Mouse (Mus musculus) ES-Bruce4 (cell line): ENCODE measurements around the gene Plac9b. TPM values are rescaled to one million over a fixed set of nuclear protein-coding genes. Genes with fewer than 3 reads are reported as not detected.
"Not testable (repeated sequence)": the region's sequence is repeated elsewhere in the genome, so short reads cannot be mapped to it uniquely, and the experiment has no call there.

Experiments
- H3K27ac ChIP-seq: 2 replicates; pipeline ENCODE4 v1.5.1; 2012; ENCODE audit warnings: low read length, inconsistent platforms; ENCODE audit not compliant: insufficient read depth
- H3K27me3 ChIP-seq: 2 replicates; pipeline ENCODE4 v1.6.1; 2012; ENCODE audit warnings: mild to moderate bottlenecking, low read length, inconsistent platforms; ENCODE audit not compliant: control insufficient read depth, poor library complexity, insufficient read depth, severe bottlenecking
- H3K36me3 ChIP-seq: 2 replicates; pipeline ENCODE4 v1.6.1; 2012; ENCODE audit warnings: inconsistent platforms, mild to moderate bottlenecking, low read length, moderate library complexity; ENCODE audit not compliant: control insufficient read depth, poor library complexity, insufficient read depth, severe bottlenecking
- H3K4me1 ChIP-seq: one replicate; pipeline ENCODE4 v1.8.1; 2011; ENCODE audit warnings: low read length; ENCODE audit not compliant: control insufficient read depth, insufficient read depth
- H3K4me3 ChIP-seq: 2 replicates; pipeline ENCODE4 v1.5.1; 2011; ENCODE audit warnings: low read depth, mild to moderate bottlenecking, low read length
- H3K9ac ChIP-seq: 2 replicates; pipeline ENCODE4 v1.6.1; 2012; ENCODE audit warnings: low read depth, mild to moderate bottlenecking, inconsistent platforms; ENCODE audit not compliant: poor library complexity, severe bottlenecking
- H3K9me3 ChIP-seq: replicated peaks from 2 replicates; pipeline ENCODE4 v1.6.1; 2012; ENCODE audit warnings: mild to moderate bottlenecking, low read length, inconsistent platforms; ENCODE audit not compliant: control insufficient read depth, poor library complexity, insufficient read depth, severe bottlenecking
- polyA plus RNA-seq: library from polyadenylated mRNA; stranded (reverse); fragments of >200 nt; gene quantifications from 2 replicates; pipeline ENCODE4 v1.2.4, GENCODE M21; 2011; ENCODE audit warnings: low read depth; ENCODE audit not compliant: missing spikeins, insufficient read depth, insufficient read length

Gene Plac9b
- polyA plus RNA-seq = 31.5 and 34.2 TPM in 2 replicates

- not testable (repeated sequence) for H3K9ac ChIP-seq, H3K4me3 ChIP-seq, H3K27ac ChIP-seq, H3K36me3 ChIP-seq, H3K4me1 ChIP-seq, H3K9me3 ChIP-seq, H3K27me3 ChIP-seq
Measured at GRCm38 (mm10) chr14:26182380-26182779, at the start of gene Plac9b. Plac9b (minus strand) TSS chr14:26182480.

- not testable (repeated sequence) for H3K9me3 ChIP-seq, H3K36me3 ChIP-seq, H3K27ac ChIP-seq, H3K4me3 ChIP-seq, H3K27me3 ChIP-seq, H3K9ac ChIP-seq, H3K4me1 ChIP-seq
Measured at GRCm38 (mm10) chr14:26216233-26217000, 34.1 kb upstream of the Plac9b start.

DNA sequence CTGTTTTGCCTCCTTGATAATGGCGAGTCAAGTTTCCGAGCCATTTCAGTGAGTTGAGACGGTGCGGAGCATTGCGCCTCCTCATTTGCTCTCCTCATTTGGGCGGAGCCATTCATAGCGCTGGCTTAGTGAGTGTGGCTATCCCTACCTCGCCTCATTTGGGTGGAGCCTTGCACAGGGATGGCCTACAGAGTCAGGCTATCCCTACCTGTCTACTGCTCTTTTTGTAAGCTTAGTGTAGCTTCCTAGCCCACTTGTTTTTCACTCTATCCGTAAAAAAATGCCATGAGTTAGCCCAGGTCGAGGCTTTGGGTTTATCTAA is 24.6 kb upstream of the Plac9b start, which contains the start of gene Tmem254b:
TSS of gene Tmem254b (minus strand) at position 116 of the 322 bp plus-strand sequence.
- not testable (repeated sequence) for H3K9me3 ChIP-seq, H3K27ac ChIP-seq, H3K4me3 ChIP-seq, H3K36me3 ChIP-seq, H3K9ac ChIP-seq, H3K4me1 ChIP-seq, H3K27me3 ChIP-seq

GRCm38 (mm10) chr14:26206197-26206925 is 24.1 kb upstream of the Plac9b start:
- H3K27ac ChIP-seq, H3K9ac ChIP-seq, H3K4me1 ChIP-seq, H3K4me3 ChIP-seq, H3K27me3 ChIP-seq, H3K9me3 ChIP-seq, H3K36me3 ChIP-seq: not testable (repeated sequence)

GRCm38 (mm10) chr14:26197851-26198250 is 15.6 kb upstream of the Plac9b start:
- not testable (repeated sequence) for H3K4me3 ChIP-seq, H3K36me3 ChIP-seq, H3K27me3 ChIP-seq, H3K9me3 ChIP-seq, H3K27ac ChIP-seq, H3K9ac ChIP-seq, H3K4me1 ChIP-seq

- not testable (repeated sequence) for H3K36me3 ChIP-seq, H3K9ac ChIP-seq, H3K27ac ChIP-seq, H3K4me3 ChIP-seq, H3K9me3 ChIP-seq, H3K27me3 ChIP-seq, H3K4me1 ChIP-seq
Measured at GRCm38 (mm10) chr14:26188361-26188760, 6.1 kb upstream of the Plac9b start.

DNA sequence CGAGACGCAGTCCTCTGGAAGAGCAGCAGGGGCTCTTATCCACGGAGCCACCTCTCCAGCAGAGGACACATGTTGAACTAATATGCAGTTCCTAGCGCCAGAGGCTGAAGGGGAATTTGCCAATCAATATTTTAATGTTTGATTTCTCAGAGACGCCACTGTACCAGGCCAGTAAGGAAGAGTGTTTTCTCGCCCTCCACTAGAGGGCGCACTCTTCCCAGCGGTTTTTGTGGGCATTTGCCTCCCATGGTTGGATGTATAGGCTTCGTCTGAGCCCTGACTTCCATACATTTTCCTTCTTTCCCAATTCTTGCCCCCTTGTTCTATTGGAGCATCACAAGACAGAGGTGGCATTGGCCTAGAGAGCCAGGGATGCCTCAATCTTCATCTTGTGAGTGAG is 4.4 kb upstream of the Plac9b start:
- not testable (repeated sequence) for H3K9ac ChIP-seq, H3K4me1 ChIP-seq, H3K4me3 ChIP-seq, H3K9me3 ChIP-seq, H3K27ac ChIP-seq, H3K27me3 ChIP-seq, H3K36me3 ChIP-seq

DNA sequence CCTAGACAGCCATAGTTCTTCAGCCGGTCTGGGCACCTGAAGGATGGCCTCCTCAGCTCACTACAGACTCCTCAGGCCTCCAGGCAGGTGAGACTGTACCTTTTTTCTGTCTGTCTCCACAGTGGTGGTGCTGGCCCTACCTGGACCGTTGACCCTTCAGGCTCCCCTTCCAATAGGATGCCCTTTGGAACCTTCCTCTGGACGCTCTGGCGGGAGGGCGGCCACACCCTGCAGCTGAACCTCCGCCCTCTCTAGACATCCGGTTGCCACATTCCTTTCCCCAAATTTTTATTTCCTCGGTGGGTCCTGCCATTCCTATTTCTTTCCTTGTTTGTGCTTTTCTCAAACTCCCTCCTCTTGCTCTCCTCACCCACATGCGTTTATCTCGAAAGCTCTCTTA is 620 bp downstream of the Plac9b start:
- not testable (repeated sequence) for H3K9me3 ChIP-seq, H3K9ac ChIP-seq, H3K27me3 ChIP-seq, H3K4me1 ChIP-seq, H3K36me3 ChIP-seq, H3K27ac ChIP-seq, H3K4me3 ChIP-seq

- H3K36me3 ChIP-seq, H3K9ac ChIP-seq, H3K9me3 ChIP-seq, H3K27ac ChIP-seq, H3K4me1 ChIP-seq, H3K4me3 ChIP-seq, H3K27me3 ChIP-seq: not testable (repeated sequence)
Measured at GRCm38 (mm10) chr14:26175028-26175427, 7.3 kb downstream of the Plac9b start.
